In the genomic region with DNA sequence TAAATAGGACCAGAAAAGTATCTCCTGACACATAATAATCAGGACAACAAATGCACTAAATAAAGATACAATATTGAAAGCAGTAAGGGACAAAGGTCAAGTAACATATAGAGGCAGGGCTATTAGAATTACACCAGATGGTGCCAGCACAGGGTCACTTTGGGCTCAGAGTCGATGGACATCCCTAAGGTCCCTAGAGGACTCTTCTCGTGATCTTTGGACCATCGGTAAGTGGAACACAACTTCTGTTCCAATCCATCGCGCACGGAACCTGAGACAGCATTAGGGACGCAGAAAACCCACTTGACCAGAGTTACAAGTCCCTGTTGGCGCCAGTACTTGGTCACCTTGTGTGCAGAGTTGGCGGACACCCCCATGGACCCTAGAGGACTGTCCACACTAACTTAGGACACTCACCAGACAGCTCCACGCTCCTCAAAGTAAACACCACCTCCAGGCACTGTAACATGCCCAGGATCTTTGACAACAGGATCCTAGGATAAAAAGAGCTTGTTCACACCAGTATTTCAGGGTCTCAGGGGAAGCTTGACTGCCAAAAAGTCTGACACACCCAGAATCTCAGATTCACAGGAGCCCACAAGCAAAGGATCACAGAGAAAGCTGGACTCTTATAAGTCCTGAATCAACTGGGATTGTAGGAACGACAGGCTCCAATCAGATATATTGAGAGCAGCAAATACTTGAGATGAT, we compare ENCODE assay signal across 1 mouse cellular context. TPM values are rescaled to one million over a fixed set of nuclear protein-coding genes. Genes with fewer than 3 reads are reported as not detected.
"Had no signal": no experiment of that assay in that cellular context is flagged by ENCODE, and none has a peak within 500 bp of the region (broad histone marks: within the 10 kb centered on the region; RNA-seq: fewer than 3 reads in every experiment).

No protein-coding gene starts in this region.

RNA-seq across cellular contexts. Expression of gene Gm14403, which starts 14.6 kb away (rescaled TPM):
- polyA plus RNA-seq: inflammation-experienced regulatory T-cells, adult 6 months had no signal
